Mouse (Mus musculus) midbrain, postnatal 0 days (tissue): ENCODE results near the gene Fto. TPM values are rescaled to one million over a fixed set of nuclear protein-coding genes. Genes with fewer than 3 reads are reported as not detected.
A peak's percentile ranks its signal among the peaks of the same experiment; 100 is the strongest.

Experiments
- ATAC-seq: fragments of 200-750 bp; cut with Nextera tagmentation; 2 replicates; pipeline ENCODE4 v1.8.0; 2017; ENCODE audit warnings: moderate number of reproducible peaks, mild to moderate bottlenecking, moderate TSS enrichment, moderate library complexity; ENCODE audit not compliant: low FRiP score
- DNase-seq: peaks from one replicate; pipeline ENCODE4 v3.0.0-alpha.2; 2015; ENCODE audit warnings: low spot score
- H3K27ac ChIP-seq: fragments of 300-500 bp; sonication (generic); 2 replicates; pipeline ENCODE4 v1.5.1; 2014; ENCODE audit warnings: low read depth, mild to moderate bottlenecking, low read length, mixed read lengths
- H3K27me3 ChIP-seq: fragments of 300-500 bp; sonication (generic); 2 replicates; pipeline ENCODE4 v1.6.1; 2014; ENCODE audit warnings: low read length, control low read depth, mixed read lengths; ENCODE audit not compliant: insufficient read depth
- H3K36me3 ChIP-seq: fragments of 300-500 bp; sonication (generic); 2 replicates; pipeline ENCODE4 v1.6.1; 2014; ENCODE audit warnings: low read length, control low read depth, mixed read lengths; ENCODE audit not compliant: insufficient read depth
- H3K4me1 ChIP-seq: fragments of 300-500 bp; sonication (generic); 2 replicates; pipeline ENCODE4 v1.6.1; 2014; ENCODE audit warnings: mild to moderate bottlenecking, control low read depth, antibody characterized with exemption, low read length, mixed read lengths; ENCODE audit not compliant: insufficient read depth
- H3K4me2 ChIP-seq: fragments of 300-500 bp; sonication (generic); 2 replicates; pipeline ENCODE4 v1.6.1; 2014; ENCODE audit warnings: low read depth, mild to moderate bottlenecking, low read length, mixed read lengths; ENCODE audit not compliant: poor library complexity, severe bottlenecking
- H3K4me3 ChIP-seq: fragments of 300-500 bp; sonication (generic); 2 replicates; pipeline ENCODE4 v1.5.1; 2014; ENCODE audit warnings: low read depth, mild to moderate bottlenecking, low read length, moderate library complexity
- H3K9ac ChIP-seq: fragments of 300-500 bp; sonication (generic); replicated peaks from 2 replicates; pipeline ENCODE4 v1.6.1; 2014; ENCODE audit warnings: mild to moderate bottlenecking, low read length, moderate library complexity, mixed read lengths; ENCODE audit not compliant: poor library complexity, severe bottlenecking
- H3K9me3 ChIP-seq: fragments of 300-500 bp; sonication (generic); 2 replicates; pipeline ENCODE4 v1.6.1; 2016; ENCODE audit warnings: low read length, control low read depth
- CTCF ChIP-seq: IDR thresholded peaks from 2 replicates; pipeline ENCODE4 v1.5.1; 2016; ENCODE audit warnings: antibody characterized with exemption, mild to moderate bottlenecking
- WGBS: fragments of 180-500 bp; shearing (Covaris S2); extraction: QIAGEN DNeasy Blood & Tissue Kit; methylation state at CpG from one replicate; pipeline ENCODE4 v1.1.7; 2014; 5-methylcytosine and 5-hydroxymethylcytosine counted together
- polyA plus RNA-seq: library from polyadenylated mRNA; unstranded; fragments of >200 nt; fragmentation: Nextera tagmentation; extraction: Ambion mirVana; gene quantifications from 2 replicates; pipeline ENCODE4 v1.2.1, GENCODE M21; 2015
- total RNA-seq: library from RNA; depleted of rRNA; stranded (reverse); fragments of >200 nt; gene quantifications from 2 replicates; pipeline ENCODE4 v1.2.3, GENCODE M21; 2014

Gene Fto
- total and polyA plus RNA-seq, 2 experiments from 2014 or later = 97.9 to 151 TPM

GRCm38 (mm10) chr8:91528967-91529366 lies 215.6 kb downstream of the Fto start:
- H3K36me3 ChIP-seq = no peaks in the 10 kb centered on the region
- H3K4me3 ChIP-seq = no peak overlapping the region
- no peak overlapping the region for H3K27ac ChIP-seq
- ATAC-seq (no peak), DNase-seq (no peak)
- TF ChIP-seq CTCF = no peak
- 56% methylated on average over 2 of the region's 2 CpGs for WGBS
- no peaks in the 10 kb centered on the region for H3K9me3 ChIP-seq
- no peak overlapping the region for H3K4me2 ChIP-seq
- no peak overlapping the region for H3K9ac ChIP-seq
- H3K27me3 ChIP-seq = no peaks in the 10 kb centered on the region
- H3K4me1 ChIP-seq = no peaks in the 10 kb centered on the region

- TF ChIP-seq CTCF = no peak
- Histone ChIP-seq H3K4me2 (no peak overlapping the region), H3K36me3 (no peaks in the 10 kb centered on the region), H3K4me3 (no peak overlapping the region), H3K27me3 (no peaks in the 10 kb centered on the region), H3K4me1 (no peaks in the 10 kb centered on the region), H3K27ac (no peak overlapping the region), H3K9me3 (no peaks in the 10 kb centered on the region), H3K9ac (no peak overlapping the region)
- DNase-seq (no peak), ATAC-seq (no peak)
- WGBS = 90% methylated on average over 5 of the region's 5 CpGs
Measured at GRCm38 (mm10) chr8:91529699-91530098, 216.4 kb downstream of the Fto start.

- DNase-seq = no peak
- TF ChIP-seq CTCF = no peak
- H3K9me3 ChIP-seq = no peaks in the 10 kb centered on the region
- no peak for ATAC-seq
- no peak overlapping the region for H3K4me2 ChIP-seq
- no peak overlapping the region for H3K27ac ChIP-seq
- 78% methylated on average over 8 of the region's 8 CpGs for WGBS
- H3K4me3 ChIP-seq = no peak overlapping the region
- H3K4me1 ChIP-seq = no peaks in the 10 kb centered on the region
- H3K36me3 ChIP-seq = no peaks in the 10 kb centered on the region
- no peaks in the 10 kb centered on the region for H3K27me3 ChIP-seq
- H3K9ac ChIP-seq = no peak overlapping the region
Measured at GRCm38 (mm10) chr8:91530656-91531055, 217.3 kb downstream of the Fto start.

GRCm38 (mm10) chr8:91531971-91532370 lies 218.6 kb downstream of the Fto start:
- 27% methylated on average over 8 of the region's 8 CpGs for WGBS
- Histone ChIP-seq H3K36me3 (no peaks in the 10 kb centered on the region), H3K27ac (no peak overlapping the region), H3K9me3 (no peaks in the 10 kb centered on the region), H3K4me3 (no peak overlapping the region), H3K4me2 (no peak overlapping the region), H3K27me3 (no peaks in the 10 kb centered on the region), H3K9ac (no peak overlapping the region), H3K4me1 (no peaks in the 10 kb centered on the region)
- peak; percentile 82 for TF ChIP-seq CTCF
- DNase-seq (peak; percentile 83), ATAC-seq (0 out of 2 replicates have a peak, but pooled peaks have one; percentile 41)

- H3K9me3 ChIP-seq = no peaks in the 10 kb centered on the region
- H3K36me3 ChIP-seq = no peaks in the 10 kb centered on the region
- no peak overlapping the region for H3K4me2 ChIP-seq
- no peaks in the 10 kb centered on the region for H3K4me1 ChIP-seq
- H3K9ac ChIP-seq = no peak overlapping the region
- no peaks in the 10 kb centered on the region for H3K27me3 ChIP-seq
- no peak for TF ChIP-seq CTCF
- ATAC-seq = no peak
- no peak for DNase-seq
- no peak overlapping the region for H3K27ac ChIP-seq
- H3K4me3 ChIP-seq = no peak overlapping the region
- 73% methylated on average over 18 of the region's 18 CpGs for WGBS
Measured at GRCm38 (mm10) chr8:91532671-91533436, 219.5 kb downstream of the Fto start.

GRCm38 (mm10) chr8:91534752-91535151 lies 221.4 kb downstream of the Fto start:
- Histone ChIP-seq H3K27me3 (no peaks in the 10 kb centered on the region), H3K9me3 (no peaks in the 10 kb centered on the region), H3K27ac (no peak overlapping the region), H3K9ac (no peak overlapping the region), H3K4me1 (no peaks in the 10 kb centered on the region), H3K4me2 (no peak overlapping the region), H3K4me3 (no peak overlapping the region), H3K36me3 (no peaks in the 10 kb centered on the region)
- no peak for TF ChIP-seq CTCF
- no peak for DNase-seq
- WGBS = 78% methylated on average over 5 of the region's 5 CpGs
- ATAC-seq = no peak
